Mouse (Mus musculus) forebrain, embryonic 11.5 days (tissue): ENCODE measurements around the gene Rnf2. TPM values are rescaled to one million over a fixed set of nuclear protein-coding genes. Genes with fewer than 3 reads are reported as not detected.
"Not testable (repeated sequence)": the region's sequence is repeated elsewhere in the genome, so short reads cannot be mapped to it uniquely, and the experiment has no call there.

Source experiments
- ATAC-seq: fragments of 200-750 bp; cut with Nextera tagmentation; replicated peaks from 2 replicates; pipeline ENCODE4 v1.8.0; 2017; ENCODE audit warnings: moderate TSS enrichment; ENCODE audit not compliant: low FRiP score
- DNase-seq: peaks from one replicate; pipeline ENCODE4 v3.0.0-alpha.2; 2017; ENCODE audit warnings: low spot score
- H3K27ac ChIP-seq: fragments of 300-500 bp; sonication (generic); 2 replicates; pipeline ENCODE4 v1.5.1; 2014; ENCODE audit warnings: low read depth, low read length
- H3K27me3 ChIP-seq: fragments of 300-500 bp; sonication (generic); 2 replicates; pipeline ENCODE4 v1.6.1; 2014; ENCODE audit warnings: mild to moderate bottlenecking, low read length, mixed read lengths; ENCODE audit not compliant: control insufficient read depth, insufficient read depth
- H3K36me3 ChIP-seq: fragments of 300-500 bp; sonication (generic); 2 replicates; pipeline ENCODE4 v1.6.1; 2014; ENCODE audit warnings: mild to moderate bottlenecking, low read length, moderate library complexity, mixed read lengths; ENCODE audit not compliant: control insufficient read depth, insufficient read depth
- H3K4me1 ChIP-seq: fragments of 300-500 bp; sonication (generic); replicated peaks from 2 replicates; pipeline ENCODE4 v1.6.1; 2014; ENCODE audit warnings: low read length, mixed read lengths; ENCODE audit not compliant: control insufficient read depth, insufficient read depth
- H3K4me2 ChIP-seq: fragments of 300-500 bp; sonication (generic); 2 replicates; pipeline ENCODE4 v1.6.1; 2014; ENCODE audit warnings: low read depth, mild to moderate bottlenecking, low read length, moderate library complexity, mixed read lengths; ENCODE audit not compliant: severe bottlenecking
- H3K4me3 ChIP-seq: fragments of 300-500 bp; sonication (generic); 2 replicates; pipeline ENCODE4 v1.5.1; 2014; ENCODE audit warnings: low read depth, low read length
- H3K9ac ChIP-seq: fragments of 300-500 bp; sonication (generic); 2 replicates; pipeline ENCODE4 v1.6.1; 2014; ENCODE audit warnings: low read length
- H3K9me3 ChIP-seq: fragments of 300-500 bp; sonication (generic); 2 replicates; pipeline ENCODE4 v1.6.1; 2016; ENCODE audit warnings: low read length, mixed read lengths; ENCODE audit not compliant: control insufficient read depth
- WGBS: fragments of 180-500 bp; shearing (Covaris S2); extraction: QIAGEN DNeasy Blood & Tissue Kit; methylation state at CpG from one replicate; pipeline ENCODE4 v1.1.7; 2014; 5-methylcytosine and 5-hydroxymethylcytosine counted together
- polyA plus RNA-seq: library from polyadenylated mRNA; unstranded; fragments of >200 nt; fragmentation: Nextera tagmentation; extraction: Ambion mirVana; gene quantifications from 2 replicates; pipeline ENCODE4 v1.2.1, GENCODE M21; 2014

The Rnf2 gene
- polyA plus RNA-seq, 1 experiment from 2014 or later, result 140 TPM

GRCm38 (mm10) chr1:151494711-151495110 is 6.0 kb downstream of the Rnf2 start:
- Histone ChIP-seq H3K36me3 (no peaks in the 10 kb centered on the region), H3K4me2 (no peak overlapping the region)

GRCm38 (mm10) chr1:151493826-151494225 is 6.9 kb downstream of the Rnf2 start:
- H3K27ac ChIP-seq, result no peak overlapping the region
- H3K4me1 ChIP-seq, result no peaks in the 10 kb centered on the region
- no peak for ATAC-seq

More at GRCm38 (mm10) chr1:151494711-151495110, 6.0 kb downstream of the Rnf2 start:
- Histone ChIP-seq H3K4me3 (no peak overlapping the region), H3K4me1 (no peaks in the 10 kb centered on the region), H3K27ac (no peak overlapping the region), H3K27me3 (no peaks in the 10 kb centered on the region), H3K9me3 (no peaks in the 10 kb centered on the region), H3K9ac (no peak overlapping the region)
- no peak for DNase-seq
- no peak for ATAC-seq
- WGBS, result 90% methylated on average over 6 of the region's 6 CpGs

GRCm38 (mm10) chr1:151492419-151492818 is 8.3 kb downstream of the Rnf2 start:
- H3K36me3 ChIP-seq, result no peaks in the 10 kb centered on the region
- no peak overlapping the region for H3K27ac ChIP-seq
- DNase-seq (no peak), ATAC-seq (no peak)
- H3K9ac ChIP-seq, result no peak overlapping the region
- H3K4me2 ChIP-seq, result no peak overlapping the region
- no peaks in the 10 kb centered on the region for H3K4me1 ChIP-seq
- no peaks in the 10 kb centered on the region for H3K27me3 ChIP-seq
- WGBS, result 62% methylated on average over 1 of the region's 1 CpGs
- no peak overlapping the region for H3K4me3 ChIP-seq
- H3K9me3 ChIP-seq, result no peaks in the 10 kb centered on the region

More at GRCm38 (mm10) chr1:151493826-151494225, 6.9 kb downstream of the Rnf2 start:
- no peaks in the 10 kb centered on the region for H3K9me3 ChIP-seq
- H3K4me2 ChIP-seq, result no peak overlapping the region
- H3K27me3 ChIP-seq, result no peaks in the 10 kb centered on the region
- no peak for DNase-seq
- H3K4me3 ChIP-seq, result no peak overlapping the region
- H3K36me3 ChIP-seq, result no peaks in the 10 kb centered on the region
- no peak overlapping the region for H3K9ac ChIP-seq

- Histone ChIP-seq H3K4me2 (no peak overlapping the region), H3K4me3 (no peak overlapping the region), H3K9ac (no peak overlapping the region), H3K27ac (no peak overlapping the region), H3K4me1 (no peaks in the 10 kb centered on the region), H3K36me3 (no peaks in the 10 kb centered on the region), H3K27me3 (no peaks in the 10 kb centered on the region), H3K9me3 (no peaks in the 10 kb centered on the region)
- DNase-seq (no peak), ATAC-seq (no peak)
- 90% methylated on average over 6 of the region's 6 CpGs for WGBS
Observed at GRCm38 (mm10) chr1:151489806-151490205, 10.9 kb downstream of the Rnf2 start.

DNA sequence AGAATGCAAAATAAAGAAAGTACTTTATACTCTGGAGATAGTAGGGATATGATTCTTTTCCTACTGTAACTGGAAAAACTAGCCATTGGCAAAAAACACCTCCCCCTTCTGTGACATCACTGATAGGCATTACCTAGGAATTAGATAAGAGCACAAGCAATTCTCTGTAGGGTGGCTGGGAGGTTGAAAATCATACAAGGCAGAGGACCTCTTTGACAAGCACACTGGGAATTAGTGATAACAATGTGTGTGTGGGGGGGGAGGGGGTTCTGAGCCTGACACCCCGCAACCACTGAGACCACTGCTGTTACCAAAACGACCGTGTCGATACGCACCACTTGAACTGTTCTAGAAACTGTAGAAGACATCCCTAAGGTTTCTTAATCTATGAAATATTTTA is 16.0 kb downstream of the Rnf2 start:
- ATAC-seq (no peak), DNase-seq (no peak)
- Histone ChIP-seq H3K27ac (no peak overlapping the region), H3K9me3 (no peaks in the 10 kb centered on the region), H3K27me3 (no peaks in the 10 kb centered on the region), H3K4me1 (no peaks in the 10 kb centered on the region), H3K4me3 (no peak overlapping the region), H3K9ac (no peak overlapping the region), H3K4me2 (no peak overlapping the region), H3K36me3 (no peaks in the 10 kb centered on the region)
- WGBS, result 91% methylated on average over 5 of the region's 5 CpGs

GRCm38 (mm10) chr1:151483568-151483967 is 17.2 kb downstream of the Rnf2 start:
- no peak overlapping the region for H3K4me3 ChIP-seq
- H3K27ac ChIP-seq, result no peak overlapping the region
- DNase-seq (no peak), ATAC-seq (no peak)
- H3K9me3 ChIP-seq, result no peaks in the 10 kb centered on the region
- no peaks in the 10 kb centered on the region for H3K36me3 ChIP-seq
- no peak overlapping the region for H3K4me2 ChIP-seq
- 88% methylated on average over 1 of the region's 1 CpGs for WGBS
- no peaks in the 10 kb centered on the region for H3K27me3 ChIP-seq
- H3K4me1 ChIP-seq, result no peaks in the 10 kb centered on the region
- no peak overlapping the region for H3K9ac ChIP-seq

DNA sequence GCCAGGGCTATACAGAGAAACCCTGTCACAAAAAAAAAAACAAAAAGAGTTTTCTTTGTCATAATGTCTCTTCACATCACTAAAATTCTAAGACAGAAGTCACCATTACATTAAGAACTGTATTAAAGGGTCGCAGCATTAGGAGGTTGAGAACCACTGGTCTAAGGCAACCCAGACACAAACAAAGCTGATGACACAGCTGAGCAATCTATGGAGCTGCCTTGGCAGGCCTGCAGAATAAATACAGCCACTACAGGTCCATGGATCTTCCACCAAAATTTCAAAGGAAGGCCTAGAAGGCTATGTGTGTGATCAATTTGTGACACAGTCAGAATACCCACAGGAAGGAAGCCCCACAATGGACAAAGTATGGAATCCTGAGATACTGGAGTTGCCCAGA is 18.3 kb downstream of the Rnf2 start:
- Histone ChIP-seq H3K4me2 (no peak overlapping the region), H3K4me3 (no peak overlapping the region), H3K36me3 (no peaks in the 10 kb centered on the region), H3K4me1 (no peaks in the 10 kb centered on the region), H3K27me3 (no peaks in the 10 kb centered on the region), H3K9ac (no peak overlapping the region), H3K9me3 (no peaks in the 10 kb centered on the region), H3K27ac (no peak overlapping the region)
- ATAC-seq (no peak), DNase-seq (no peak)
- WGBS, result 97% methylated on average over 1 of the region's 1 CpGs

DNA sequence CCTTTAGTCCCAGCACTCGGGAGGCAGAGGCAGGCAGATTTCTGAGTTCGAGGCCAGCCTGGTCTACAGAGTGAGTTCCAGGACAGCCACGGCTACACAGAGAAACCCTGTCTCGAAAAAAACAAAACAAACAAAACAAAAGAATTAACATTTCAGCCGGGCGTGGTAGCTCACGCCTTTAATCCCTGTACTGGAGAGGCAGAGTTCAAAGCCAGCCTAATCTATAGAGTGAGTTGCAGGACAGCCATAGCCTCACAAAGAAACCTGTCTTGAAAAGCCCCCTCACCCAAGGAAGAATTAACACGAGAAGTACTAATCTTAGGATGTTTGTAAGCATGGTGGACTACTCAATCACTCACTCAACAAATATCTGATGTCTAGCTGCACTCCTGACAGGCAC is 28.4 kb downstream of the Rnf2 start:
- ATAC-seq, H3K27ac ChIP-seq: not testable (repeated sequence)
- WGBS, result 88% methylated on average over 8 of the region's 8 CpGs

GRCm38 (mm10) chr1:151471429-151471828 is 29.3 kb downstream of the Rnf2 start:
- no peaks in the 10 kb centered on the region for H3K27me3 ChIP-seq
- 71% methylated on average over 7 of the region's 7 CpGs for WGBS
- no peak overlapping the region for H3K4me3 ChIP-seq
- no peak overlapping the region for H3K27ac ChIP-seq
- ATAC-seq, result no peak
- no peak for DNase-seq
- H3K9me3 ChIP-seq, result no peaks in the 10 kb centered on the region
- peaks cover 7% of the 10 kb centered on the region for H3K36me3 ChIP-seq
- H3K4me2 ChIP-seq, result no peak overlapping the region
- H3K9ac ChIP-seq, result no peak overlapping the region
- H3K4me1 ChIP-seq, result no peaks in the 10 kb centered on the region

More for the DNA sequence above, 28.4 kb downstream of the Rnf2 start:
- H3K4me1 ChIP-seq, H3K4me2 ChIP-seq, H3K36me3 ChIP-seq, H3K9me3 ChIP-seq, H3K9ac ChIP-seq, DNase-seq, H3K27me3 ChIP-seq, H3K4me3 ChIP-seq: not testable (repeated sequence)
